Mouse (Mus musculus) spleen, postnatal 10 days (tissue): ENCODE measurements around the gene Mob3c.

Source experiments
- DNase-seq, 2 experiments: peaks; one replicate each; pipeline ENCODE4 v3.0.0; 2021 to 2022; ENCODE audit warnings: low spot score in 2 of 2

The Mob3c gene

DNA sequence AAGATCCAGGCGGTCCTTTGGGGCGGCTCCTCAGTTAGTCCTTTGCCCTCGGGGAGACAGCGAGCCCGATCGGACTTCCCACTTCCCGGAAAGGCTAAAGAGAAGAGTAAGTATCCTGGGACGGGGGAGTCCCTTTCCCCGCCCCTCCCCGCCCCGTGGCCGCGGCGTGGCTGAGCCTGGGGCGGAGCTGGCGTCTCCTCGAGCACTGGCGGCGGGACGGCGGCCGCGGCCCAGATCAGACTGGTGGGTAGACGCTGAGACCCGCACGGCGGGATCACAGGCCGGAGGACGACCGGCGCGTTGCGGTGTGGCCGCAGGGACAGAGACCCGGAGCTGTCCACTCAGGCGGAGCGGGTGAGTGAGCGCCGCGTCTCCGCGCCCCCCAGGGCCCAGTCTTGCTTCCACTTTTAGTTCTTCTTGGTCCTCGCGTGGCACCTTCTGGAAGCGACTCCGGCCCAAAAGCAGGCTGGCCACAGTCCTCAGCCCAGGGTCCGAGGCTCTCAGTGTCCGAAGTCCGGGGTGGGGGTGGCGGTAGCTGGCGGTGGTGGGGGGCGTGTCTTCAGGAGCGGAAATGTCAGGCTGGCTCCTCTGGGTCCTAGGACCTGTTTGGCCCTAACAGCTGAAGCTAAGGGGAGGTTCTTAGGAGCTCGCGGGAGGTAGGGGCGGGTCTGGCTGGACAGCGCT is at the start of gene Mob3c:
Gene Mob3c (plus strand): TSS at position 205 of the 684 bp plus-strand sequence.
- peak; percentile 64 to 79 for DNase-seq

DNA sequence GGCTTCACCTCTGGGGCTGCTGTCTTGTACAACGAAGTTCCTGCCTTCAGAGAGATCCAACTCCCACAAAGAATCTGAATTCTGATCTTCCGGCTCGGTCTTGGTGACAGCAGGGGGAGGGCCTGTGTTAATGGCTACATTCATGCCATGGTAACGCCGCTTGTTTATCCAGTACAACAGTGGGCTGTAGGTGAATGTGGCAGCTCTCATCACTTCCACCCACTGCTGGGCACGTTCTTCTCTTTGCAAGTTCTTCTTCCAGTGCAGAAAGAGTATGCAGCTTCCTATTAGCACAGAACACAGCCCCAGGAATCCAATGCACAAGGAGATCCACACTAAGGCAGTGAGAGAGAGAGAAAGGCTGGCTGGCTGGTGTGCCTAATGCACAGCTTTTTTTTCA is 47.6 kb upstream of the Mob3c start:
- DNase-seq, result no peak

DNA sequence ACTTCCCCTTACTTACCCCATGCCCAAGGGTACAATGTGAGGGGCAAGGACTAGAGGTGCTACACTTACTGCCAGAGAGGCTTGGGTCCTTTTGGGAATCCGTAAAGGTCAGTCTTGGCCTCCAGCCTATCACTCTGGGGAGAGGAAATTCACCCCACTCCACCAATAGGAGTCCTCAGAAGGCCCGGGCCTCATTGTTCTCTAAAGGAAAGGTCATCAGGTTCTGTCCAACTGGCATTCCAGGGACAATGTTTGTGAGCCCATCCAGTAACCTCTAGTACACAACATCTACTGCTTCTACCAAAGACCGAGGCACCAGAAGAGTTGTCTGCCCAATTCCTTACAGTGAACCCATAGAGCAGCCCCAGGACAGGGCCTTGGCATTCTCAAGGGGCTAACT is 47.0 kb upstream of the Mob3c start, which contains the start of gene Tex38:
Gene Tex38 (minus strand): TSS at position 101 of the 400 bp plus-strand sequence.
- no peak for DNase-seq

DNA sequence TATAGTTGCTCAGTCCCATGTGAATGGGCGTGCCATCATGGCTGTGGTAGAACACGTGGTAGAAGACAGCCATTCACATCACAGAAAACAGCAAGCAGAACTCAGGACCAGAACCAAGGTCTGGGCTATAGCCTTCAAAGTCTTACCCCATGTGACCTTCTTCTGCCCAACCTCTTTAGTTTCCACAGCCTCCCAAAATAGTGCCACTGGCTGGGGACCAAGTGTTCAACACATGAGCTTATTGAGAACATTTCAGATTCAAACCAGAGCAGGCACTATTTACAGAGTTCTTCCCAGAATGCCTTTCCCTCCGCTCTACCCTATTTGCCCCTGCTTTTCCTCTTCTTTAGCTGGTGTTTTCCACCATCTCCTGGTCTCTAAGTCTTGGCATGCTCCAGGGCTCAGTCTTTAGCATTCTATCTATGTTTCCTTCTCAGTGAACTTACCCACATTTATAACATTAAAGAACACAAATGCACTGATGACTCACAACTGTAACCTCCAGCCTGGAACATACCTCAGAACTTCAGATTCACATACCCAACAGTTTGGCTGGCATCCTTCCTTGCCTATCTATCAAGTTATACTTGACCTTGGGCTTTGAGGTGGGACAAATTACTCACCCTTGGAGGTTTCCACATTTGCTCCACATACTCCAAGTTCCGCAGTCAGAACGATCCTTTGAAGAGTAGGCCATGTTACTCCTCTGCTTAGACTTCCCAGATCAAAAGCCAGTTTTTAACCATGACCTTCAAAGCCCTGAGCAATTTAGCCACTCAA is 45.7 kb upstream of the Mob3c start:
- DNase-seq, result no peak

DNA sequence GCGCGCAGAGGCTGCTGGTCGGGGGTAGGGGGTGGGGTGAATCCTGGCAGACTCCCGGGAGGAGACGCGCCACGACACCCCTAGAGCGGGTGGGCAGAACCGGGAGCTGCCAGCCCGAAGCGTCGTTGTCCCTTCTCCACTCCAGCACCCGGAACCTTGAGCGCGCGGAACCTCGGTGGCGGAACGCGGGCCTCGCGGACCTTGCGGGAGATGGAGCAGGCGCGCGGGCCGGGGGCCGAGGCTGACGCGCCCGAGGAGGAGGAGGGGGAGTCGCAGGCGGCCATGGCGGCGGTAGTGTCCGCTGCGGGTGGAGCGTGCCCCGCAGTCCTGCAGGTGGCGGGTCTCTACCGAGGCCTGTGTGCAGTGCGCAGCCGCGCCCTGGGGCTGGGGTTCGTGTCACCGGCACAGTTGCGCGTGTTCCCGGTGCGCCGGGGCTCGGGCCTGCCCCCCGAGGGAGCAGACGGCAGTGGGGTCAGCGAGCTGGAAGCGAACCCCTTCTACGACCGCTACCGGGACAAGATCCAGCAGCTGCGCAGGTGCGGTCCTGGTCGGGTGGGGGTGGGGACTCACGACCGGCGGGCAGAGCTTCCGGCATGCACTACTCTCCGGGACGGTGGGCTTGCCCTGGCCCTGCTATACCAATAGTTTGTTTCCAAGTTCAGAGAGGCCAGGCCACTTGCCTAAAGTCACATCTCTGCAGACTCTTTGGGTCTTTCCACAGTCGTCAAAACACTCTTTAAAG is 43.0 kb upstream of the Mob3c start, which contains the start of gene Atpaf1:
Gene Atpaf1 (plus strand): TSS at position 44 of the 742 bp plus-strand sequence.
- DNase-seq, result peak; percentile 66 to 71

DNA sequence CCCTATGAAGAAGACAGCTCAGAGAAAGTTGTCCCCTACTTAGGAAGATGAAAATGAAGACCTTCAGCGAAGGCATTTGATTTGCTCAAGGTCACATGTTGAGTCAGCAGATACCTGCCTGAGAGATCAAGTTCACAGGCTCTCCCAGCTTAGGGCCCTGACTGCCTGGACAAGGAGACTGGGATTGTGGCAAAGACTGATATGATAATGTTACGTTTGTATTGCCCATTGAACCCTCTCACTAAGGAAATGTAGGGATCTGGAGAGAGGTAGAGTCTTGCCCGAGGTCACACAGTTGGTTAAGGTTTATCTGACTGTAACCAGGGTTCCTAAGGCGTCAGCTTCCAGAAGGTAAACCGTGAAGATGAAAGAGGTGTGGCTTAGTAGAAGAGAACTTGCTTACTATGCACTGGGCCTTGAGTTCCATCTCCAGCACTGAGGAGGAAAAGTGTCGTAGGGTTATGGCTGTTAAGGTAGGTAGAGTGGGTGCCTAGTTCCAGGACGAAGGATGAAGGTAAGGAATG is 42.3 kb upstream of the Mob3c start:
- no peak for DNase-seq

DNA sequence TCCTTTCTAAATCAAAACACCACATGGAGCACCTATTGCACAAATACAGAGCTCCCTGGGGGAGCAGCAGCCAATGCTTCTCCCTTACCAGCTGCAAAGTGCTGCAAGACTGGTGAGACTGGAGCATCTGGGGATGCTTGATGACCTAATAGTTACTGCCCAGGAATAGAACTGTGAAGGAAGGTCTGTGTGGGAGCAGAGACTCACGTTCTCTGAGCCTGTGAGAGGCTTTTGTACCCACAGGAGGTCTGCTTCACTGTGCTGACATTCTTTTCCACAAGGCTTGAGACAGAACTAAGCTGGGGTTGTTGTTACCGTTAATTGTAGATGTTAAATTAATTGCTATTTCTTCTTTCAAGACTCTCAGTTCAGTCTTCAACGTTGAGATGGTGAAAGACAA is 37.0 kb upstream of the Mob3c start:
- no peak for DNase-seq

DNA sequence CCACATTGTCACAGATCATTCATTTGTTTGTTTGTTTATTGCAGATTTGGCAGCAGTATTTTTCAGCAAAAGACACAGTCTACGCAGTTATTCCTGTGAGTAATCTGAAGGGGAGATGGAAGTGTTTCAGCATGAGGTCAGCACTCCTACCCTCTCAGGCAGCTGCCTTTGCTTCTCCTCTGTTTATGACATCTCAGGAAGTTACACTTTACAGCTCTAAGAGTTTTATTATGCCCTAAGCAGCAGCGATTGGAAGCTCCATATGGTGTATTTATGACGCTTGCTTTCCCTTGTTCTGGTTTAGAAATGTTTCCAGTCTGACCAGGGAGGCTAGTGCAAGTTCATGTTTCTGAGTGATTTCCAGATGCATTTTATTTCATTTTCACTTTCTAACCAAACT is 32.5 kb upstream of the Mob3c start:
- no peak for DNase-seq

DNA sequence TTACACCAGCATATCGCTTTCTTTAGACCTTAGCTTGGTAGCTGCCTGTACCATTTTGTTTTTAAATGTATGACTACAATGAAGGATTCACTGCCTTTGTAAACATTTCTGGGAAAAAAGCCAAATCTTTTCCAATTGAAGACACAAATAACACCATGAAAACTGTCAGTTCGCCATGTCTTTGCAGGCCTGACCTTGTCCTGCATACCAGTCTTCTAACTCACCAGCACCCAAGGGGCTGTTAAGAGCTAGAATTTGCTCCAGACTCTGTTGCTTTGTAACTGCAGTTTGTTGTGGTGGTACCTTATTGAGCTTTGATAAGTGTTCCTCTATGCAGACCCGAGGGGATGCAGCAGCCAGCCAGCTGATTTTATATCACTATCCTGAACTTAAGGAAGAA is 27.9 kb upstream of the Mob3c start:
- DNase-seq, result no peak

DNA sequence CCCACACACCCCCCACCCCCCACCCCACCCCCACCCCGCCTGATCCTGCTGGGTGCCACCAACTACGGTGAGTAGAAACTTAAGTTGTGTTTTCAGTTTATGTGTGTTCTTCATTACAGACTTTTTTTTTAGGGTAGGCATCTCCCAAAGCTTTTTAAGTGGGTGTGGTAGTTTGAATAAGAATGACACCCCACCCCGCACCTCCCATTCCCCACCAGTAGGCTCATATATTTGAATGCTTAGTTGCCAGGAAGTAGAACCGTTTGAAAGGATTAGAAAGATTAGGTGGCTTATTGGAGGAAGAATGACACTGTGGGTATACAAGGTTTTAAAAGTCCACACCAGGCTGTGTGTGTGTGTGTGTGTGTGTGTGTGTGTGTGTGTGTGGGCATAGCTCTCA is 15.6 kb upstream of the Mob3c start:
- no peak for DNase-seq

DNA sequence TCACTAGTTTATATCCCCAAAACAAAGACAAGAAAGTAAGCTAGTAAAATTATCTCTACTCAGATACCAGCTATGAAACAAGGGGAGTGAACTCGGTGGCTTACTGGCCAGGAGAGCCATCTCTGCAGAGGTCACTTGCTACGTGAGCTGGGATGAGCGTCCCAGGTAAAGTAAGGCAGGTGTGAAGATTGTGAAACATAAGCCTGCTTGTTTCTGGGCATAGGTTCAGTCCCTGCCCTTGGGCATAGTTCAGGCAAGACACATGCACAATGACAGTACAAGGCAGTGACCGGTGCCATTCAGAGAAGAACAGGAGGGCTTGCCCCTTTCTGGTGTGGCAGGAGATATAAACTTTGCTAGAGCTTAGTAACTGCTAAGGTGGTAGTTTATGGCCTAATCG is 12.3 kb upstream of the Mob3c start:
- DNase-seq, result no peak

DNA sequence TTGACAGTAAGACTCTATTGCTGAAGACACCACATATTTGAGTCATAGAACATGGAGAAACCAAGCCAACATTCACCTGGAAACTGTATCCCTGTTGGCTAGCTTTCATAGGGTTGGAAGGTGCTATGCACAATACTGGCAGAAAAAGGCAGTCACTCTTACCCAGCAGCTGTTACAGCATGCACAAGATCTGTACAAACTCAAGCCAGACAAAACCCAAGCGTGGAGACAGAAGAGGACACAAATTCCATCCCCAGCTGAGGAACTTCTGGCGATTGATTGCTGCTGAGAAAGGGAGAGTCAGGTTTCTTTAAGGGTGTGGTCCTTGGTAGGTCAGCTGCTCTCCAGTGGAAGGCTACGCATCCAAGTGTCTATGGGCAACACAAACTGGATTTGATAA is 7.7 kb upstream of the Mob3c start:
- peak in 1 of 2 experiments; percentile 6 for DNase-seq

DNA sequence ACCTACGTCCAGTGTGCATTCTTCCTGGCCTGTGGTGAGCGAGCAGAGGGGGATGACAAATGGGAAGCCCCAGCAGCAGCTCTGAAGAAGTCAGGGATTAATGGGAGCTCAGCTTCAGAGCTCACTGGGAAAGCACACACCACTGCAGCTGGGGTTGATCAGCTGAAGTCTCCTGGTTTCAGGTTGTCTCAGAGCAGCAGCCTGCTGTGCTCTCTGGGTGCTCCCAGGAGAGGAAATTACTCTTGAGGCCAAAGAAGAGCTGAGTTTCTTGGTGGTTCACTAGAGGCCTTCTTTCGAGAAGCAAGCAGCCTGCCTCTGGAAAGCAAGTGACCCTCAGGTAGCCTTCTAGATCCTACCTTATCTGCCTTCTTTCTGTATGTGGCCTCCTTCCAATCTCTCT is 6.9 kb upstream of the Mob3c start:
- DNase-seq, result peak in 1 of 2 experiments; percentile 9

DNA sequence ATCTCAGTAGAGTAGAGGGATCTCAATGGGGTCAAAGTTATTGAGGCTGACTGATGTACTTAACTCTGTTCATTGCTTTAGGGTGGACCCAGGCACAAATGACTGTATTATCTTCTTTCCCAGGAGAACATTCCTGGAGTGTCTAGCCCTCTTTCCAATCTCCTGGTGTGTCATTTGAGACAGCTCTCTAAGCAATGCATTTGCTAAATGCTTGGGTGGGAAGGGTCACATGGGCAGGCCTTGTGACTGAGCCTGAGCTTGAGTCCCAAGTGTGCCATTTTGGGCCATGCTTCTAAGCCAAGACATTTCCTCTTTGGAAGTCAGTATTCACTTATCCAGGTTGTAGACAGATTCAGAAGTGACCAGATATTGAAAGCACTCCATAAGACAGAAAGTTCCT is 6.5 kb upstream of the Mob3c start:
- DNase-seq, result no peak

DNA sequence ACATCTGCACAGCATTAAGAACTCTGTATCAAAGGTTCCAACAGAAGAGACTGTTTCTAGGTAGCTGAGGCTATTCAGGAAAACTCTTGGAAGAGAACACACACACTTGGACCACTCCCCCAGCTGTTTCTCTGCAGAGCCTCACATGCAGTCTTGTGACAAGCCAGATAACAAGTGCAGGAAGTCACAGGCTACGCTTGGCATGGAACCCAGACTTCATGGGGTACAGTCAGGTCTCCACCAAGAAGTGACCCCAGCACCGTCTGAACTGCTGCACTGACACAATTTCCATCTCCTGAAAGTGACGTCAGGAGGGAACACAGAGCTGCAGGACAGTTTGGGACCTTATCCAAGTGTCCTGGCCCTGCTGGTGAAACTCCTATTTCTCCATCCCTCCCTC is 6.0 kb upstream of the Mob3c start:
- no peak for DNase-seq

DNA sequence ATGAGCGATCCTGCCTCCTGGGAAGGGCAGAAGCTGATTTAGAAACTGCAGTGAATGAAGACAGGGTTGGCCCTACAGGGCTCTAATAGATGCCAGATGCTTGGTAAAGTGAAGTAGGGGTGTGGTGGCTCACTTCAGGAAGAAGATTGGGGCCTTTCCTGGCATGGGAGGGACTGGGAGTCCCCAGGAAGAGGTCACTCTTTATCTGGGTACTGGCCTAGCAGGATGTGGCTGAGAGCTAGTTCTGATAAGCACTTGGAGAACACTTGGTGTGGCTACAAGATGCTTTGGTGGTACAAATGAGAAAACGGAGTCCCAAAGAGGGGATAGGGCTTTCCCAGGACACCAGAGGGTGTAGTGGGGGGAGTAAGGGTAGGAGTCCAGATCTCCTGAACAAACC is 3.7 kb upstream of the Mob3c start:
- DNase-seq, result no peak

DNA sequence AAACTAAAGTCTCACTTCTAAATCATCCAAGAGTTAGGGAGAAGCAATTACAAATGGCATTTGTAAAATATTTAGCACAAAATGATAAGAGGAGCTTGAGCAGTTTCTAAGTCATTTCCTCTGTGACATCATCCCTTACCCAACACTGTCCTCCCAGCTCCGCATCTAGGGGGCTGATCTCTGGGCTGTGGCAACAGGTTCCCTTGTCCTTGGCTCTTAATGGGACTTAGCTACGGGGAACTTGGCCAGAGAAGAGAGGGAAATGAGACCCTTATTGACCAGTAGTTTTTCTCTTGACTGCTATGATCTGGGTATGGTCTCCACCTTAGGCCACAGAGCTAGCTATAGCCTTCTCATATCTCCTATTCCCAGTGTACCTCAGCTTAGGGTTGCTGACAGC is 2.6 kb upstream of the Mob3c start:
- no peak for DNase-seq

DNA sequence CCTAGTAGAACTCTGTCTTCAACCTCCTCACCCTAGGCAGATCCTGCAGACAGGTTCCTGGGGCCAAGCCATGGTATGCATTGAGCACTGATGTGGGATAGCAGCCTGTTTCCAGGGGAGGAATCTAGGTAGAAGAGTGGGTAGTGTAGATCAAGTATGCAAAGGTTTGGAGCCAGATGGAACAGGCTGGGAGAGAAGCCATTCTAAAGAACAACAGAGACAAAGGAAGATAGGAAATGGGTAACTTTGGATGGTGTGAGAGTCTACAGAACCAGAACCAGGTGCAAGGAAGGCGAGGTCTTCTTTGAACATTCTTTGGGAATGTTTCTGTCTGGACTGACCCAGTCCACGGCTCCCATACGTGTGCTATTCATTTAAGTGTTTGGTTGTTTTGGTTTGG is 826 bp upstream of the Mob3c start:
- no peak for DNase-seq

DNA sequence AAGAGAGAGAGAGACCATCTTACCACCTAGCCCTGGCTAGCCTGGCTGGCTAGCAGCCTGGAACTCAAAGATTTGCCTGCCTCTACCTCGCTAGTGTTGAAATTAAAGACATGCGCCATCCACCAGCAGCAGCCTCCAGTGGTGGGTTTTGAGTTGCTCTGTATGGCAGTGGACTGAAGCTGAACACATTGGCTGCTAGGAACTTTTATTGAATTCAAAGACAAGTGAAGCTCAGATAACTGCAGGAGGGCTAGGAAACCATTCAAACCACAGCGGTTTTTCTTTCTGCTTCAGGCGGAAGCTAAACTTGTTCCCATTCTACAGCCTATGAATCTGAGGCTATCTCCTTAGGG is 381 bp upstream of the Mob3c start:
- no peak for DNase-seq

DNA sequence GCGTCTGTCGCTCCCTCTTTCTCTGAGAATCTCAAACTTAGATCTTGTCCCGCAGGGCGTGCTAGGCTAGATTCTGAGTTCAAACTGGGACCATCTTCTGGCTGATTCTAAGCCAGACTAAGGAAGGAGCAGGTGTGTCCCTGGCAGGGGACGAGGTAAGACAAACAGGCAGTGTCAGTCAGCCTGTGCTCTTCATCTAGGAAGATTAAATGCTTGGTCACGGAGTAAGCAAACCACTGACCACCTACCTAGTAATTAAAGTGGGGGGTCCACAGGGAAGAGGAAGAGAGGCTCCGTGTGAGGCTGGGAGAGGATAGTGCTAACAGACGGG is 645 bp downstream of the Mob3c start:
- DNase-seq, result no peak

DNA sequence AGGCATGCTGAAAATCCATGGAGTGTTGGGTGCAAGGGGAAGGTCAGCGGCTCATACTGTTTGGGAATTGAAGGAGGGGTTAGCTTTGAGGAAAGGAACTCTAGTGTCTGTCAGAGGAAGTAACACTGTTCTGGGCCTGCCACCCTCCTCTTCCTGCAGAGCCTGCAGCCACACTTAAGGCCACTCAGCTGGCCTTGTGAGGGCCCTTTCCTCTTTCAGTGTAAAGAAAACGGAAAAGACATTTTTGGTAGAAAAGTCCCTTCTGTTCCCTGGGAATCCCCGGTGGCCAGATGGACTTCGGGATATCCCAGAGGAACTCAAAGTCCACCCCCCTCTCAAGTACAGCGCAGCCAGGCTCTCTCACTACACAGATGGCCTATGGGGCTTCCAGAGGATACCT is 2.6 kb downstream of the Mob3c start:
- no peak for DNase-seq

DNA sequence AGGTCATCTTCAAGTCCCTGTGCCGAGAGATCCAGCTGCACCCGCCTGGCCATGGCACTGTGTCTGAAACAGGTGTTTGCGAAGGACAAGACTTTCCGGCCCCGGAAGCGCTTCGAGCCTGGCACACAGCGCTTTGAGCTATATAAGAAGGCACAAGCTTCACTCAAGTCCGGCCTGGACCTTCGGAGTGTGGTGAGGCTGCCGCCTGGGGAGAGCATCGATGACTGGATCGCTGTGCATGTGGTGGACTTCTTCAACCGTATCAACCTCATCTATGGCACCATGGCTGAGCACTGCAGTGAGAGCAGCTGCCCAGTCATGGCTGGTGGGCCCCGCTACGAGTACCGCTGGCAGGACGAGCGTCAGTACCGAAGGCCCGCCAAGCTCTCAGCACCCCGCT is 3.3 kb downstream of the Mob3c start:
- no peak for DNase-seq

DNA sequence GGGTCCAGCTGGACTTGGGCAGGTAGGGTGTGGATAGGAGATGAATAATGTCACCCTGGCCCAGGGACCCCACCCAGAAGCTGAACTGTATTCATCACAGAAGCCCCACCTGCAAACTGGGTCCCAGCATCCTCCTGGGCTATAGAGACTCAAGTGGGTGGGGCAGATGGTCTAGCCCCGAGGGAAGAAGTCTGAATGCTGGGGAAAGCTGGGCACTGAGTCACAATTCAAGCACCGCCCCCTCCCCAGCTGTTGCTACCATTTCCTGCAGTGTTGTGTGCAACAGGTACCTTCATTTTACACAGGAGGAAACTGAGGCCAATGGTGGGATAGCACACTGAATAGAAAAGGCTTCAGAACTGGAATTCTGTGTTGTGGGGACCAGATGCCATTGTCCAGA is 4.1 kb downstream of the Mob3c start:
- no peak for DNase-seq
